14 mouse cellular contexts compared by ENCODE assay signal in genomic region chr4:127200164-127200722, GRCm38 (mm10). TPM values are rescaled to one million over a fixed set of nuclear protein-coding genes. Genes with fewer than 3 reads are reported as not detected.
"Had no signal": no experiment of that assay in that cellular context is flagged by ENCODE, and none has a peak within 500 bp of the region (broad histone marks: within the 10 kb centered on the region; RNA-seq: fewer than 3 reads in every experiment).

No protein-coding gene starts in this region.

- H3K36me3 ChIP-seq: limb, embryonic 12.5 days; liver, embryonic 13.5 days; lung, embryonic 15.5 days had no signal

- H3K27me3 ChIP-seq: liver, embryonic 13.5 days; lung, embryonic 15.5 days; midbrain, embryonic 13.5 days; neural tube, embryonic 15.5 days had no signal

- H3K4me2 ChIP-seq: limb, embryonic 12.5 days; liver, embryonic 13.5 days; lung, embryonic 15.5 days; midbrain, embryonic 13.5 days; neural tube, embryonic 15.5 days had no signal

- H3K9me3 ChIP-seq: limb, embryonic 12.5 days; liver, embryonic 13.5 days; lung, embryonic 15.5 days; midbrain, embryonic 13.5 days; neural tube, embryonic 15.5 days had no signal

- H3K9ac ChIP-seq: limb, embryonic 12.5 days; liver, embryonic 13.5 days; liver, postnatal 0 days; lung, embryonic 15.5 days; midbrain, embryonic 13.5 days; neural tube, embryonic 15.5 days had no signal

- DNase-seq: kidney, postnatal 10 days; kidney, postnatal 4 days; liver; liver, embryonic 13.5 days; liver, postnatal 0 days; lung, postnatal 14 days had no signal

- ATAC-seq: liver, postnatal 0 days; midbrain, embryonic 13.5 days had no signal

- H3K4me1 ChIP-seq: liver, embryonic 13.5 days; midbrain, embryonic 13.5 days; neural tube, embryonic 15.5 days had no signal

- H3K27ac ChIP-seq: limb, embryonic 12.5 days; liver, embryonic 13.5 days; lung, embryonic 15.5 days; macrophage; midbrain, embryonic 13.5 days; neural tube, embryonic 15.5 days; stomach, postnatal 0 days had no signal

- H3K4me3 ChIP-seq: limb, embryonic 12.5 days; liver, embryonic 13.5 days; lung, embryonic 15.5 days; midbrain, embryonic 13.5 days; myocyte; neural tube, embryonic 15.5 days had no signal

RNA-seq across cellular contexts. Expression of gene Dlgap3, which starts 31.2 kb away (rescaled TPM):
- total RNA-seq: megakaryocyte-erythroid progenitor cell, adult 5-6 weeks had no signal
- polyA plus RNA-seq: macrophage, myocyte had no signal
